Mouse (Mus musculus): ENCODE measurements around the gene Rab6b. TPM values are rescaled to one million over a fixed set of nuclear protein-coding genes. Genes with fewer than 3 reads are reported as not detected.
"Not testable (repeated sequence)": the region's sequence is repeated elsewhere in the genome, so short reads cannot be mapped to it uniquely, and the experiment has no call there.

Gene Rab6b
- total and polyA plus RNA-seq, 3 experiments = 0.04 to 0.19 TPM; not detected in 1

DNA sequence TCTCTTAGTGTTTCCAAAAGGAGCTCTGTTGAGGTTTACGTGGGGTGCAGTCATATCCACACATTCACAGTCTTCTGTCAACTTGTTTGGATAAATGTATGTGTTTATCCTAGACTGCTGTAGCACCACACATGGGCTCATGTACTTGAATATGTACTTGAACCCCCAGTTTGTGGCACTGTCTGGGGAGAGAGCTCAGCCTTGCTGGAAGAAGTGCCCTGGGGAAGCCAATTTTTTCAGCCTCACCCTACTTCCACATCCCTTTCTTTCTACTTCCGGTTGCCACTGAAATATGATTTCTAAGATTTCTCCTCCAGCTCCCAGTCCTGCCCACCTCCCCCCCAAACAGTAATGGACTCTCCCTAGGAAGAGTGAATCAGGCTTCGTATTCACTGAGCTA lies 17.9 kb upstream of the Rab6b start:
- H3K9ac ChIP-seq (ENCODE audit: insufficient read depth, low read depth) = no peak overlapping the region
- in situ Hi-C loops (cut with MboI; ENCODE audit: low pct_ligation_motif_present, low pct_unique_long_range_greater_than_20kb, low sequenced_read_pairs) (loop anchor here (5.0 kb wide), 1 partner anchor 84 kb away; no protein-coding TSS in a partner anchor), dilution Hi-C loops (cut with MboI; ENCODE audit: extremely low pct_ligation_motif_present, extremely low pct_unique_long_range_greater_than_20kb, low sequenced_read_pairs) (no loop called here)
- H3K4me1 ChIP-seq (ENCODE audit: control insufficient read depth in 1 of 2, insufficient read depth in 2 of 2) = peaks cover 5 to 17% of the 10 kb centered on the region in 2 experiments
- H3K27me3 ChIP-seq (replicated peaks) = peaks cover 32% of the 10 kb centered on the region
- TF ChIP-seq ELF1 (IDR thresholded peaks at IDR 0.05; ENCODE audit: low read depth, low read length) (no peak), RCOR1 (conservative IDR thresholded peaks at IDR 0.05; ENCODE audit: low read depth, low read length) (no peak), EP300 (IDR thresholded peaks at IDR 0.05; ENCODE audit: low read length) (no peak), ZNF384 (IDR thresholded peaks at IDR 0.05; ENCODE audit: low read depth, low read length) (no peak), USF1 (IDR thresholded peaks at IDR 0.05; ENCODE audit: low read depth, low read length) (no peak), SMC3 (IDR thresholded peaks at IDR 0.05; ENCODE audit: low read depth, low read length) (no peak), ZMIZ1 (IDR thresholded peaks at IDR 0.05; ENCODE audit: low read depth, low read length) (no peak)
- no peak overlapping the region for H3K27ac ChIP-seq (ENCODE audit: insufficient read depth, low read depth)
- DNase-seq (ENCODE audit: extremely low read depth) = no peak
- no peak overlapping the region for H3K4me2 ChIP-seq (ENCODE audit: insufficient read depth, low read depth, poor library complexity, severe bottlenecking)
- no peak overlapping the region for H3K4me3 ChIP-seq (replicated peaks in 1 of 3; ENCODE audit: low read depth in 2 of 3, low read length in 2 of 3, poor library complexity in 1 of 3)
- no peaks in the 10 kb centered on the region for H3K79me2 ChIP-seq (replicated peaks; ENCODE audit: control insufficient read depth, extremely low read depth, insufficient read depth, poor library complexity, severe bottlenecking)
- no peaks in the 10 kb centered on the region for H3K36me3 ChIP-seq (replicated peaks in 1 of 2; ENCODE audit: control insufficient read depth in 1 of 2, insufficient read depth in 1 of 2, low read length in 1 of 2)
- no peaks in the 10 kb centered on the region for H3K9me3 ChIP-seq (replicated peaks; ENCODE audit: low read length)

GRCm38 (mm10) chr9:103108341-103108798 lies 3.2 kb upstream of the Rab6b start:
- dilution Hi-C loops (cut with MboI; ENCODE audit: extremely low pct_ligation_motif_present, extremely low pct_unique_long_range_greater_than_20kb, low sequenced_read_pairs); H3K9ac ChIP-seq (ENCODE audit: insufficient read depth, low read depth); H3K4me1 ChIP-seq (ENCODE audit: control insufficient read depth in 1 of 2, insufficient read depth in 2 of 2); in situ Hi-C loops (cut with MboI; ENCODE audit: low pct_ligation_motif_present, low pct_unique_long_range_greater_than_20kb, low sequenced_read_pairs); DNase-seq (ENCODE audit: extremely low read depth); H3K79me2 ChIP-seq (replicated peaks; ENCODE audit: control insufficient read depth, extremely low read depth, insufficient read depth, poor library complexity, severe bottlenecking); H3K27ac ChIP-seq (ENCODE audit: insufficient read depth, low read depth); H3K4me3 ChIP-seq (replicated peaks in 1 of 3; ENCODE audit: low read depth in 2 of 3, low read length in 2 of 3, poor library complexity in 1 of 3); H3K9me3 ChIP-seq (replicated peaks; ENCODE audit: low read length); H3K36me3 ChIP-seq (replicated peaks in 1 of 2; ENCODE audit: control insufficient read depth in 1 of 2, insufficient read depth in 1 of 2, low read length in 1 of 2); H3K4me2 ChIP-seq (ENCODE audit: insufficient read depth, low read depth, poor library complexity, severe bottlenecking): not testable (repeated sequence)
- H3K27me3 ChIP-seq (replicated peaks) = peaks cover 28% of the 10 kb centered on the region

- TF ChIP-seq POLR2AphosphoS2 (IDR thresholded peaks at IDR 0.05; ENCODE audit: low read depth, low read length) = no peak
- no peak for TF ChIP-seq RAD21 (IDR thresholded peaks at IDR 0.05; ENCODE audit: low read depth, low read length)
- TF ChIP-seq CHD2 (IDR thresholded peaks at IDR 0.05; ENCODE audit: low read length) = no peak
- TF ChIP-seq ETS1 (conservative IDR thresholded peaks at IDR 0.05; ENCODE audit: low read depth, low read length) = no peak
- TF ChIP-seq POLR2A (IDR thresholded peaks at IDR 0.05; ENCODE audit: low read depth, low read length) = no peak
- TF ChIP-seq MAFK (IDR thresholded peaks at IDR 0.05; ENCODE audit: insufficient replicate concordance, low read length) = no peak
- no peak for TF ChIP-seq CHD1 (IDR thresholded peaks at IDR 0.05; ENCODE audit: low read depth, low read length)
- no peak for TF ChIP-seq MXI1 (IDR thresholded peaks at IDR 0.05; ENCODE audit: low read depth, low read length)
- TF ChIP-seq BHLHE40 (IDR thresholded peaks at IDR 0.05; ENCODE audit: low read depth, low read length) = no peak
- TF ChIP-seq USF2 (conservative IDR thresholded peaks at IDR 0.05; ENCODE audit: low read depth, low read length) = no peak
- TF ChIP-seq SIN3A (IDR thresholded peaks at IDR 0.05; ENCODE audit: low read length) = no peak
- TF ChIP-seq TCF12 (IDR thresholded peaks at IDR 0.05; ENCODE audit: low read depth, low read length) = no peak
- no peak for TF ChIP-seq ZMIZ1 (IDR thresholded peaks at IDR 0.05; ENCODE audit: low read depth, low read length)
- H3K4me1 ChIP-seq (ENCODE audit: control insufficient read depth in 1 of 2, insufficient read depth in 2 of 2) = no peaks in the 10 kb centered on the region
- H3K27me3 ChIP-seq (replicated peaks) = peaks cover 28% of the 10 kb centered on the region
- DNase-seq (ENCODE audit: extremely low read depth) = no peak
- no peak overlapping the region for H3K9ac ChIP-seq (ENCODE audit: insufficient read depth, low read depth)
- H3K27ac ChIP-seq (ENCODE audit: insufficient read depth, low read depth) = no peak overlapping the region
- H3K36me3 ChIP-seq (replicated peaks in 1 of 2; ENCODE audit: control insufficient read depth in 1 of 2, insufficient read depth in 1 of 2, low read length in 1 of 2) = no peaks in the 10 kb centered on the region
- in situ Hi-C loops (cut with MboI; ENCODE audit: low pct_ligation_motif_present, low pct_unique_long_range_greater_than_20kb, low sequenced_read_pairs) (no loop called here), dilution Hi-C loops (cut with MboI; ENCODE audit: extremely low pct_ligation_motif_present, extremely low pct_unique_long_range_greater_than_20kb, low sequenced_read_pairs) (no loop called here)
- no peak overlapping the region for H3K4me3 ChIP-seq (replicated peaks in 1 of 3; ENCODE audit: low read depth in 2 of 3, low read length in 2 of 3, poor library complexity in 1 of 3)
- peaks cover 2% of the 10 kb centered on the region for H3K9me3 ChIP-seq (replicated peaks; ENCODE audit: low read length)
- no peak overlapping the region for H3K4me2 ChIP-seq (ENCODE audit: insufficient read depth, low read depth, poor library complexity, severe bottlenecking)
- no peaks in the 10 kb centered on the region for H3K79me2 ChIP-seq (replicated peaks; ENCODE audit: control insufficient read depth, extremely low read depth, insufficient read depth, poor library complexity, severe bottlenecking)
Measured at GRCm38 (mm10) chr9:103108943-103109670, 2.5 kb upstream of the Rab6b start.

All from CH12.LX (cell line).